Mouse (Mus musculus) myocyte (in vitro differentiated cells): ENCODE results near the gene Steap3.

Experiments
- E2F4 ChIP-seq: IDR thresholded peaks from one replicate; pipeline ENCODE4 v1.6.1; 2011; ENCODE audit warnings: mild to moderate bottlenecking, control low read depth, moderate library complexity; ENCODE audit not compliant: insufficient read depth
- MYOD1 ChIP-seq, 3 experiments: IDR thresholded peaks; one replicate each; pipeline ENCODE4 v1.6.1; 2011; ENCODE audit warnings: control low read depth in 2 of 3, low read depth in 2 of 3, mild to moderate bottlenecking in 2 of 3, moderate library complexity in 1 of 3; ENCODE audit not compliant: insufficient read length in 2 of 3, control insufficient read depth in 1 of 3
- POLR2A ChIP-seq: IDR thresholded peaks from one replicate; pipeline ENCODE4 v1.6.1; 2011; ENCODE audit warnings: low read depth, mild to moderate bottlenecking, control low read depth, moderate library complexity; ENCODE audit not compliant: insufficient read length
- USF1 ChIP-seq: IDR thresholded peaks from one replicate; pipeline ENCODE4 v1.6.1; 2011; ENCODE audit warnings: low read depth, mild to moderate bottlenecking, control low read depth, moderate library complexity

DNA sequence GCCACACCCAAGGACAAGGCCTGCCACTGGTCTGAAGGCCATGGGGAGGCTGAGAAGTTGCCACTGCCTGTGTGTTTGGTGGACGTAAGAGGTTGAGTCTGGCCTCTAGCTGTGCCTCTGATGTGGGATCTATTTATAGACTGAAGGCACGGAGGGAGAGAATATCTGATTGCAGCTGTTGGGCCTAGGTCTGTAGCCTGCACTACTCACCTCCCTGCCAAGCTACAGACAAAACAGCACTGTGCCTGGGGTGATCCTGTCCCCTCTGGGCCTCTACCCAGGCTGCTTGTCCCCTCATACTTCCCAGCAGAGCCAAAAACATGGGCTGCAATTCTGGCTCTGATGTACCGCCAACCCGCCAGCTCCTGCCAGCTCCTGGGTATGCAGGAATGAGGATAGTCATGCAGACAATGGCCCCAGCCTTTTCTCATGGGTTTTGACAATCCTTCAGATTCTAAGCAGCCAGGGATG lies 26.8 kb downstream of the Steap3 start:
- no peak for TF ChIP-seq USF1
- no peak for TF ChIP-seq POLR2A
- peak; percentile 71 to 88 (median 83) for TF ChIP-seq MYOD1 (IDR thresholded peaks at IDR 0.05; ENCODE audit: control insufficient read depth in 1 of 3, insufficient read length in 2 of 3, low read depth in 2 of 3)
- TF ChIP-seq E2F4 = no peak
